Comparison of ENCODE assay signal across 8 mouse cellular contexts in genomic region chr11:104607491-104608245, GRCm38 (mm10). TPM values are rescaled to one million over a fixed set of nuclear protein-coding genes. Genes with fewer than 3 reads are reported as not detected.
DNase-seq lines count a peak whose midpoint lies in the region; ATAC-seq and TF ChIP-seq lines count a peak whose summit lies in the region.

TSS of gene Itgb3 (plus strand) at chr11:104608000.

- TF ChIP-seq POLR2A in small intestine, adult 2 months (IDR thresholded peaks at IDR 0.05; ENCODE audit: low read depth, low read length): peak; percentile 43; the same call in 1 of the 2 replicates

- H3K9ac ChIP-seq in limb, embryonic 11.5 days (ENCODE audit: low read length): peak within 1 kb of the TSS; percentile 0; the same call in 1 of the 2 replicates
- H3K9ac ChIP-seq in midbrain, embryonic 11.5 days (ENCODE audit: low read length): peak within 1 kb of the TSS; percentile 53

- H3K27me3 ChIP-seq in limb, embryonic 11.5 days (ENCODE audit: control insufficient read depth, insufficient read depth, low read length): peaks cover 2% of the 10 kb centered on the region; the same call in 1 of the 2 replicates
- peaks cover 18% of the 10 kb centered on the region for H3K27me3 ChIP-seq in midbrain, embryonic 11.5 days (ENCODE audit: control insufficient read depth, insufficient read depth, low read length)
- peaks cover 14% of the 10 kb centered on the region for H3K27me3 ChIP-seq in small intestine, adult 2 months (ENCODE audit: control insufficient read depth, insufficient read depth, low read length)

- no peaks in the 10 kb centered on the region for H3K36me3 ChIP-seq in limb, embryonic 11.5 days (ENCODE audit: control insufficient read depth, insufficient read depth, low read length)
- no peaks in the 10 kb centered on the region for H3K36me3 ChIP-seq in midbrain, embryonic 11.5 days (ENCODE audit: control insufficient read depth, insufficient read depth, low read length)
- H3K36me3 ChIP-seq in small intestine, adult 2 months (ENCODE audit: control insufficient read depth, insufficient read depth, low read length): no peaks in the 10 kb centered on the region

- peak within 1 kb of the TSS; percentile 38 for H3K4me3 ChIP-seq in limb, embryonic 11.5 days (ENCODE audit: low read depth, low read length)
- peak within 1 kb of the TSS; percentile 52 for H3K4me3 ChIP-seq in midbrain, embryonic 11.5 days (ENCODE audit: low read depth, low read length)
- peak within 1 kb of the TSS; percentile 83 for H3K4me3 ChIP-seq in small intestine, adult 2 months (ENCODE audit: low read depth, low read length)

- no peaks in the 10 kb centered on the region for H3K4me1 ChIP-seq in limb, embryonic 11.5 days (ENCODE audit: control insufficient read depth, insufficient read depth, low read length)
- peaks cover 5% of the 10 kb centered on the region for H3K4me1 ChIP-seq in midbrain, embryonic 11.5 days (ENCODE audit: control insufficient read depth, insufficient read depth, low read length)
- H3K4me1 ChIP-seq in small intestine, adult 2 months (ENCODE audit: control insufficient read depth, insufficient read depth, insufficient read length, low read length): peaks cover 3% of the 10 kb centered on the region; the same call in 1 of the 2 replicates

- H3K27ac ChIP-seq in limb, embryonic 11.5 days (replicated peaks; ENCODE audit: low read depth, low read length): no peak within 1 kb of the TSS
- H3K27ac ChIP-seq in midbrain, embryonic 11.5 days (ENCODE audit: low read depth, low read length): no peak within 1 kb of the TSS
- peak within 1 kb of the TSS; percentile 87 for H3K27ac ChIP-seq in small intestine, adult 2 months (ENCODE audit: insufficient read depth, low read depth, low read length)

- peak; percentile 70 for ATAC-seq in activated CD4-positive, CD25-positive, alpha-beta regulatory T cell, adult 4 months
- ATAC-seq in common myeloid progenitor, adult 5-6 weeks (replicated peaks; ENCODE audit: low read depth, poor library complexity, severe bottlenecking): peak; percentile 36
- peak; percentile 65 for ATAC-seq in inflammation-experienced regulatory T-cells, adult 6 months
- peak; percentile 79 for ATAC-seq in limb, embryonic 11.5 days (ENCODE audit: insufficient number of reproducible peaks, low FRiP score, low TSS enrichment, low read depth)
- peak; percentile 89 for ATAC-seq in midbrain, embryonic 11.5 days (ENCODE audit: low FRiP score)
- no peak for ATAC-seq in erythroid progenitor cell, adult 5-6 weeks (replicated peaks; ENCODE audit: low FRiP score, poor library complexity, severe bottlenecking)

- peak; percentile 64 for DNase-seq in gastrocnemius, postnatal 25 days
- peak; percentile 87 for DNase-seq in limb, embryonic 11.5 days (ENCODE audit: low spot score)
- DNase-seq in midbrain, embryonic 11.5 days (ENCODE audit: low spot score, missing footprints): peak; percentile 97

- peak within 1 kb of the TSS; percentile 62 for H3K4me2 ChIP-seq in limb, embryonic 11.5 days (ENCODE audit: low read depth, severe bottlenecking)
- H3K4me2 ChIP-seq in midbrain, embryonic 11.5 days: peak within 1 kb of the TSS; percentile 96

- no peaks in the 10 kb centered on the region for H3K9me3 ChIP-seq in limb, embryonic 11.5 days (ENCODE audit: control insufficient read depth, low read length)
- H3K9me3 ChIP-seq in midbrain, embryonic 11.5 days (ENCODE audit: control insufficient read depth, low read length): no peaks in the 10 kb centered on the region

- 1% methylated on average over 47 of the region's 51 CpGs for WGBS in limb, embryonic 11.5 days
- WGBS in midbrain, embryonic 11.5 days: 1% methylated on average over 47 of the region's 51 CpGs
- 1% methylated on average over 51 of the region's 51 CpGs for WGBS in small intestine, adult 2 months

- no peak for TF ChIP-seq CTCF in small intestine, adult 2 months (IDR thresholded peaks at IDR 0.05; ENCODE audit: extremely low read depth, insufficient read length, insufficient replicate concordance, low read depth, low read length)

RNA-seq across cellular contexts. Expression of gene Itgb3, which starts in this region (rescaled TPM):
- polyA plus RNA-seq in activated CD4-positive, CD25-positive, alpha-beta regulatory T cell, adult 4 months (2017; shearing (Covaris generic)): 10 to 100 TPM; 12.8 to 14.3 TPM
- 12.3 and 15.8 TPM in 2 replicates for total RNA-seq in common myeloid progenitor, adult 5-6 weeks (2017)
- 1 to 10 TPM; 1.2 to 1.7 TPM for total RNA-seq in gastrocnemius, postnatal 25 days (2021)
- 10 to 100 TPM in 2 of 3 experiments, 1 to 10 TPM in 1; 6.4 to 17.5 (median 11.8) TPM for polyA plus RNA-seq in inflammation-experienced regulatory T-cells, adult 6 months (2017; shearing (Covaris generic))
- 1.1 and 1.4 TPM in 2 replicates for polyA plus RNA-seq in limb, embryonic 11.5 days (2014; fragmentation: Nextera tagmentation; extraction: Ambion mirVana)
- 1.5 and 1.7 TPM in 2 replicates for polyA plus RNA-seq in midbrain, embryonic 11.5 days (2014; fragmentation: Nextera tagmentation; extraction: Ambion mirVana)
- 5.3 and 7.2 TPM in 2 replicates for polyA plus RNA-seq in small intestine, adult 2 months (2012; rRNA removed)
- 2.1 TPM in 1 of 2 replicates, not detected in the other for total RNA-seq in erythroid progenitor cell, adult 5-6 weeks (2015; ENCODE audit: low replicate concordance)
- total RNA-seq in erythroid progenitor cell, adult 5-6 weeks (2017; ENCODE audit: low replicate concordance): 2.4 and 3.6 TPM in 2 replicates
